Comparison of ENCODE assay signal across 14 mouse cellular contexts in genomic region chr6:84310635-84311241, GRCm38 (mm10).
DNase-seq lines count a peak whose midpoint lies in the region; ATAC-seq lines count a peak whose summit lies in the region.
"Had no signal": no experiment of that assay in that cellular context is flagged by ENCODE, and none has a peak within 500 bp of the region (broad histone marks: within the 10 kb centered on the region; RNA-seq: fewer than 3 reads in every experiment).

No protein-coding gene starts in this region.

- no peaks in the 10 kb centered on the region for H3K27me3 ChIP-seq in limb, embryonic 11.5 days (ENCODE audit: control insufficient read depth, insufficient read depth, low read length)

- peak; percentile 35; the same call in 1 of the 2 replicates for ATAC-seq in limb, embryonic 11.5 days (ENCODE audit: insufficient number of reproducible peaks, low FRiP score, low TSS enrichment, low read depth)
- ATAC-seq in monocyte, adult 5-6 weeks (replicated peaks; ENCODE audit: insufficient number of reproducible peaks, low FRiP score, low TSS enrichment, poor library complexity, severe bottlenecking), result no peak
- ATAC-seq: inflammation-experienced regulatory T-cells, adult 6 months had no signal

- H3K4me1 ChIP-seq in limb, embryonic 11.5 days (ENCODE audit: control insufficient read depth, insufficient read depth, low read length), result peaks cover 33% of the 10 kb centered on the region

- no peaks in the 10 kb centered on the region for H3K9me3 ChIP-seq in limb, embryonic 11.5 days (ENCODE audit: control insufficient read depth, low read length)
- H3K9me3 ChIP-seq: heart, embryonic 12.5 days had no signal

- peak; percentile 16 for DNase-seq in thymus, postnatal 4 days
- no peak for DNase-seq in thymus, postnatal 36 days
- no peak for DNase-seq in limb, embryonic 11.5 days (ENCODE audit: low spot score)
- DNase-seq in lung, postnatal 10 days, result peak; percentile 64
- no peak for DNase-seq in left cerebral cortex, adult 9 months (ENCODE audit: low spot score in 2 of 2)
- no peak for DNase-seq in kidney, adult 9 months
- DNase-seq: adrenal gland, postnatal 14 days; cerebellum, adult 8-10 months; gastrocnemius, postnatal 10 days; heart, postnatal 36 days had no signal

- no peak overlapping the region for H3K4me3 ChIP-seq in limb, embryonic 11.5 days (ENCODE audit: low read depth, low read length)
- H3K4me3 ChIP-seq: heart, embryonic 12.5 days had no signal

- H3K36me3 ChIP-seq in limb, embryonic 11.5 days (ENCODE audit: control insufficient read depth, insufficient read depth, low read length), result no peaks in the 10 kb centered on the region
- H3K36me3 ChIP-seq: heart, embryonic 12.5 days had no signal

- WGBS in limb, embryonic 11.5 days, result 16% methylated on average over 9 of the region's 9 CpGs

- no peak overlapping the region for H3K9ac ChIP-seq in limb, embryonic 11.5 days (ENCODE audit: low read length)
- H3K9ac ChIP-seq: heart, embryonic 12.5 days; liver, embryonic 14.5 days had no signal

- no peak overlapping the region for H3K4me2 ChIP-seq in limb, embryonic 11.5 days (ENCODE audit: low read depth, severe bottlenecking)
- H3K4me2 ChIP-seq: heart, embryonic 12.5 days had no signal

- no peak overlapping the region for H3K27ac ChIP-seq in limb, embryonic 11.5 days (replicated peaks; ENCODE audit: low read depth, low read length)
- H3K27ac ChIP-seq: liver, embryonic 14.5 days had no signal

Comparison
In these comparisons a context has a peak if more than half of its experiments do, and no peak if none do; other contexts are left out.
1. DNase-seq: peak in thymus, postnatal 4 days (single experiment) and lung, postnatal 10 days (single experiment); none in thymus, postnatal 36 days (0 of 2), limb, embryonic 11.5 days (single experiment), left cerebral cortex, adult 9 months (0 of 2) and kidney, adult 9 months (single experiment).